Mouse (Mus musculus): ENCODE results near the gene Dnm2. TPM values are rescaled to one million over a fixed set of nuclear protein-coding genes. Genes with fewer than 3 reads are reported as not detected.

The Dnm2 gene
- polyA plus RNA-seq, 1 experiment from 2014 or later = 79.7 TPM

- peak; percentile 74 for DNase-seq (ENCODE audit: low spot score)
- Histone ChIP-seq H3K27me3 (ENCODE audit: low read depth, poor library complexity, severe bottlenecking) (no peaks in the 10 kb centered on the region), H3K9me3 (replicated peaks) (no peaks in the 10 kb centered on the region), H3K27ac (peak overlapping the region; percentile 98), H3K4me1 (peaks cover 32% of the 10 kb centered on the region), H3K36me3 (peaks cover 37% of the 10 kb centered on the region), H3K4me3 (peak overlapping the region; percentile 93)
- under 1% methylated on average over 66 of the region's 66 CpGs for WGBS
Observed at GRCm38 (mm10) chr9:21547075-21547941, 122.6 kb downstream of the Dnm2 start.

GRCm38 (mm10) chr9:21551049-21551448, 126.3 kb downstream of the Dnm2 start:
- 94% methylated on average over 2 of the region's 2 CpGs for WGBS
- no peak for DNase-seq (ENCODE audit: low spot score)
- no peaks in the 10 kb centered on the region for H3K27me3 ChIP-seq (ENCODE audit: low read depth, poor library complexity, severe bottlenecking)
- no peak overlapping the region for H3K27ac ChIP-seq
- peaks cover 69% of the 10 kb centered on the region for H3K36me3 ChIP-seq
- peaks cover 19% of the 10 kb centered on the region for H3K4me1 ChIP-seq
- H3K4me3 ChIP-seq = no peak overlapping the region
- no peaks in the 10 kb centered on the region for H3K9me3 ChIP-seq (replicated peaks)

GRCm38 (mm10) chr9:21553607-21554273, 129.0 kb downstream of the Dnm2 start:
- Histone ChIP-seq H3K4me1 (0 out of 2 replicates have a peak, but pooled peaks cover 4% of the 10 kb centered on the region), H3K27ac (no peak overlapping the region), H3K36me3 (peaks cover 86% of the 10 kb centered on the region), H3K27me3 (ENCODE audit: low read depth, poor library complexity, severe bottlenecking) (no peaks in the 10 kb centered on the region), H3K9me3 (replicated peaks) (no peaks in the 10 kb centered on the region), H3K4me3 (no peak overlapping the region)
- DNase-seq (ENCODE audit: low spot score) = no peak
- WGBS = 88% methylated on average over 6 of the region's 6 CpGs

- H3K4me1 ChIP-seq = 0 out of 2 replicates have a peak, but pooled peaks cover 4% of the 10 kb centered on the region
- WGBS = 86% methylated on average over 6 of the region's 6 CpGs
- H3K36me3 ChIP-seq = peaks cover 86% of the 10 kb centered on the region
- no peaks in the 10 kb centered on the region for H3K9me3 ChIP-seq (replicated peaks)
- H3K27me3 ChIP-seq (ENCODE audit: low read depth, poor library complexity, severe bottlenecking) = no peaks in the 10 kb centered on the region
- no peak for DNase-seq (ENCODE audit: low spot score)
- H3K27ac ChIP-seq = no peak overlapping the region
- no peak overlapping the region for H3K4me3 ChIP-seq
Observed at GRCm38 (mm10) chr9:21555198-21555742, 130.6 kb downstream of the Dnm2 start.

GRCm38 (mm10) chr9:21556996-21557395, 132.3 kb downstream of the Dnm2 start:
- WGBS = 88% methylated on average over 2 of the region's 2 CpGs
- H3K27ac ChIP-seq = no peak overlapping the region
- no peak overlapping the region for H3K4me3 ChIP-seq
- DNase-seq (ENCODE audit: low spot score) = no peak
- peaks cover 84% of the 10 kb centered on the region for H3K36me3 ChIP-seq
- H3K27me3 ChIP-seq (ENCODE audit: low read depth, poor library complexity, severe bottlenecking) = no peaks in the 10 kb centered on the region
- H3K9me3 ChIP-seq (replicated peaks) = no peaks in the 10 kb centered on the region
- H3K4me1 ChIP-seq = no peaks in the 10 kb centered on the region

Small RNA genes within 50 kb of the gene (microRNA-seq; reads per million reads assigned to microRNA genes)
- 13.5 reads per million, percentile 23 among the genes with 10 or more reads in this experiment for gene Mir199a-1

Other genes with a start within 250 kb of the Dnm2 start
- 50.4 and 61.7 TPM in 2 replicates for gene Keap1, start 185.5 kb upstream of the Dnm2 start, polyA plus RNA-seq (2016; fragmentation: Nextera tagmentation; extraction: Ambion mirVana)
- 0.15 and 0.33 TPM in 2 replicates for gene S1pr5, start 176.5 kb upstream of the Dnm2 start, polyA plus RNA-seq (2016; fragmentation: Nextera tagmentation; extraction: Ambion mirVana)
- 38.5 and 41.3 TPM in 2 replicates for gene Atg4d, start 159.6 kb upstream of the Dnm2 start, polyA plus RNA-seq (2016; fragmentation: Nextera tagmentation; extraction: Ambion mirVana)
- 18.9 and 19.1 TPM in 2 replicates for gene Kri1, start 136.9 kb upstream of the Dnm2 start, polyA plus RNA-seq (2016; fragmentation: Nextera tagmentation; extraction: Ambion mirVana)
- gene Cdkn2d, start 133.5 kb upstream of the Dnm2 start, polyA plus RNA-seq (2016; fragmentation: Nextera tagmentation; extraction: Ambion mirVana) = 32.7 and 38.0 TPM in 2 replicates
- gene Ap1m2, start 112.6 kb upstream of the Dnm2 start, polyA plus RNA-seq (2016; fragmentation: Nextera tagmentation; extraction: Ambion mirVana) = 7.8 and 8.6 TPM in 2 replicates
- 68.5 and 81.1 TPM in 2 replicates for gene Slc44a2, start 104.2 kb upstream of the Dnm2 start, polyA plus RNA-seq (2016; fragmentation: Nextera tagmentation; extraction: Ambion mirVana)
- gene Ilf3, start 57.0 kb upstream of the Dnm2 start, polyA plus RNA-seq (2016; fragmentation: Nextera tagmentation; extraction: Ambion mirVana) = 320 and 362 TPM in 2 replicates
- 66.2 and 79.0 TPM in 2 replicates for gene Qtrt1, start 13.1 kb upstream of the Dnm2 start, polyA plus RNA-seq (2016; fragmentation: Nextera tagmentation; extraction: Ambion mirVana)
- gene Tmed1, start 85.3 kb downstream of the Dnm2 start, polyA plus RNA-seq (2016; fragmentation: Nextera tagmentation; extraction: Ambion mirVana) = 130 and 137 TPM in 2 replicates
- 3.6 and 4.3 TPM in 2 replicates for gene AB124611, start 101.3 kb downstream of the Dnm2 start, polyA plus RNA-seq (2016; fragmentation: Nextera tagmentation; extraction: Ambion mirVana)
- gene Carm1, start 122.0 kb downstream of the Dnm2 start, polyA plus RNA-seq (2016; fragmentation: Nextera tagmentation; extraction: Ambion mirVana) = 85.8 and 100 TPM in 2 replicates
- gene Timm29, start 167.8 kb downstream of the Dnm2 start, polyA plus RNA-seq (2016; fragmentation: Nextera tagmentation; extraction: Ambion mirVana) = 30.9 and 35.7 TPM in 2 replicates
- gene Yipf2, start 167.9 kb downstream of the Dnm2 start, polyA plus RNA-seq (2016; fragmentation: Nextera tagmentation; extraction: Ambion mirVana) = 17.6 and 26.2 TPM in 2 replicates
- 169 and 171 TPM in 2 replicates for gene Smarca4, start 191.3 kb downstream of the Dnm2 start, polyA plus RNA-seq (2016; fragmentation: Nextera tagmentation; extraction: Ambion mirVana)

Measured in limb, embryonic 10.5 days (tissue).